Mouse (Mus musculus) erythroid progenitor cell, adult 5-6 weeks (primary cell): ENCODE data around the gene Shc2. TPM values are rescaled to one million over a fixed set of nuclear protein-coding genes. Genes with fewer than 3 reads are reported as not detected.

Experiments used
- ATAC-seq: replicated peaks from 2 replicates; pipeline ENCODE4 v1.8.0; 2016; ENCODE audit warnings: moderate number of reproducible peaks, mild to moderate bottlenecking, moderate TSS enrichment, inconsistent platforms; ENCODE audit not compliant: poor library complexity, low FRiP score, severe bottlenecking
- total RNA-seq, 2 experiments: library from RNA; stranded (forward) in 1 of 2; stranded (reverse) in 1 of 2; fragments of 150-400 nt in 1 of 2; fragments of 186-747, 209-891 nt in 1 of 2; gene quantifications; 2 replicates each; pipeline versions ENCODE4 v1.2.3 to v1.2.4; 2015 to 2017; ENCODE audit warnings: low replicate concordance in 2 of 2

Gene Shc2
- total RNA-seq, 2 experiments from 2014 or later = not detected

DNA sequence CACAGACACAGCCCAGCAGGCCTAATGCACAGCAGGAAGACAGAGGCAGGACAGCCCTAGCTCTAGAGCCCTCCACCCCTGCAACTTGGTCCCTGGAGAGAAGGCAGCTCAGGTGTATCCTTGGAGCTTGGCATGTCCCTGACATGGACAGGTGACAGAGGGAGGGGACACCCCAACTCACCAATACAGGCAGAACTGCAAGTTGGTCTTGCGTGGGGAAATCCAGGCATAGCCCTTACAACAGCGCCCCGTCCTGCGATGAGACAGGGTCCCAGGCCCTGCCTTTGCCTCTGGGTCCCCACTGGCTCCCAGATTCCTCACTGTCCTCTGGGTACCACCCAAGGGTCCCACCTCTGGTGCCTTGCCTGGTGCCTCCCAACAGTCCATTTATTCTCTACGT is 52.0 kb downstream of the Shc2 start:
- ATAC-seq = no peak

DNA sequence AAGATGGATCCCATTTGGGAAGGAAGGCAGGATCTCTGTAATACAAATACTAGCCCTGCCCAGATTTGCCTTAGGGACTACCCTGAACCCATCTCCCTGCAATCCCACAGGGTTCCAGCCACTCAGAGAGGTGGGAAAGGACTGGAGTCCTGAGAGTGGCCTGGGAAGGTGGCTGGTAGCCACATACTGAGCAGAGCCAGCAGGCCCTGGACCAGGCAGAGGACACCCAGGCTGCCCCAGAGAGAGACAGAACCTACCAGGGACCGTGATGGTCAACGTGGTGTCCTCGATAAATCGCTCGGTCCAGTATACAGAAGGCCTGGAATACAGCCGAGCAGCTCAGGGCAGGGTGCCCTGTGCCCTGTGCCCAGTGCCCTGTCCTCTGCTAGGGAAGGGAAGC is 52.6 kb downstream of the Shc2 start:
- no peak for ATAC-seq

GRCm38 (mm10) chr10:79584426-79584825 is 53.3 kb downstream of the Shc2 start:
- ATAC-seq = no peak

- no peak for ATAC-seq
Measured at GRCm38 (mm10) chr10:79584021-79584420, 53.7 kb downstream of the Shc2 start.

DNA sequence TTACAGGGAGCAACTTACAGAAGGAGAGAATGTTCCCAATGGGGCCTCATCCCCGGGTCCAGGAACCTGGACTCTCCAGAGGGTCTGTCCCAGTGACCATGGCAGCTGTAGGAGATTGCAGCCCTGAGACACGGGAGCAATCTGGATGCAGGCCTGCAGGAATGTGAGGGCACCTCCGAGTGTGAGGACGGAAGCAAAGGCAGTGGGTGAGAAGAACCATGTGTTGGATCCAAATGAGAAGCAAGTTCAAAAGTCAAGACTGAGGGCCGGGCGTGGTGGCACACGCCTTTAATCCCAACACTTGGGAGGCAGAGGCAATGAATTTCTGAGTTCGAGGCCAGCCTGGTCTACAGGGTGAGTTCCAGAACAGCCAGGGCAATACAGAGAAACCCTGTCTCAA is 56.2 kb downstream of the Shc2 start:
- no peak for ATAC-seq

DNA sequence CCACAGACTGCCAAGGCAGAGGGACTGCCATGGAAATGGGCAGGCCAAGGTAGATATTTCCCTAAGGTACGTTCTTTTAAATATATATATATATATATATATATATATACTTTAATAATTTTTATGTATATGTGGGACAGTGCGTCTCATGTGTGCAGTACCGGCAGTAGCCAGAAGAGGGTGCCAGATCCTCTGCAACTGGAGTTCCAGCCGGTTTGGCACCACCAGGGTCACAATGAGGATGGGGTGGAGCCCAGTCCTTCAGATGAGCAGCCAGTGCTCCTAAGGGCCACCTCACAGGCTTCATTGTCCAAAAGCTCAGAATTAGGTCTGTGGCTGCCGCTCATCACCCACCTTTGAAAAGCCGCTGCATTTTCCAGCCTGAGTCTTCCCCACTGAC is 56.9 kb downstream of the Shc2 start:
- ATAC-seq = no peak

- ATAC-seq = no peak
Measured at GRCm38 (mm10) chr10:79580356-79580755, 57.4 kb downstream of the Shc2 start.

GRCm38 (mm10) chr10:79579781-79580180 is 57.9 kb downstream of the Shc2 start:
- ATAC-seq = no peak

- no peak for ATAC-seq
Measured at GRCm38 (mm10) chr10:79578891-79579290, 58.8 kb downstream of the Shc2 start.

GRCm38 (mm10) chr10:79578276-79578675 is 59.4 kb downstream of the Shc2 start:
- no peak for ATAC-seq

GRCm38 (mm10) chr10:79577376-79577775 is 60.3 kb downstream of the Shc2 start:
- no peak for ATAC-seq

DNA sequence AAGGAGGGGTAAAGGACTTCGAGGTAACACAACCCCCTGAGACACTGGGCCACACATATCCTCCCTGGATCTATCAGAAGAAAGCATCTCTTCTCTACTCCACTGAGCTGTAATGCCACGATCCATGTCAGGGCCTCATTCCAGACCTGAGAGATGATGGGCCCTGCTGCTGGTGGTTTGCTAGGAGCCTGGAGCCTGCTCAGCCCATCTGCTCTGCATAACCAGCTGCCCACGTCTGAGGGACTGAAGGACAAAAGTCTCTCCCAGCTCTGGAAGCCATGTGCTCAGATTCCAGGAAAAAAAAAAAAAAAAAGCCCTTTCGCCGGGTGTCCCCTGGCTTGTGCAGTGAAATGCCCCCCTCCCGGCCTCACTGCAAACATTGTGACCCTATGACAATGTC is 62.0 kb downstream of the Shc2 start:
- ATAC-seq = no peak

GRCm38 (mm10) chr10:79574796-79575195 is 62.9 kb downstream of the Shc2 start:
- ATAC-seq = no peak

DNA sequence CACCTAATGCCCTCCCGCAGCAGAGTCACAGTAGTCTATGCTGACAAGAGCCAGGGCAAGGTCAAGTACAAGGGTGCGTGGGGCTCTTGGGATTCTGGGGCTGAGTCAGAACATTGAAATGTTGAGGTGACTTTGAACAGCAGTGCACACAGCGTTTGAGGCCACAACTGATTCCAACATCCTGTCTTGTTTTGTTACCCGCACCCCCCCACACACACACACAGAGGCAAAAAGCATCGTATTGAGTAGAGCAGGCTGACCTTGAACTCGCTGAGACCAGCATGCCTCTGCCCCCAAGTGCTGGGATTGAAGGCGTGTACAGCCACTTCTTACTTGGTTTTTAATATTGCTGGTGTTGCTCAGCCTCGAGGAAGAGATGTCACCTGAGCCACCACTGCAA is 63.4 kb downstream of the Shc2 start:
- no peak for ATAC-seq

- no peak for ATAC-seq
Measured at GRCm38 (mm10) chr10:79573611-79574010, 64.1 kb downstream of the Shc2 start.

GRCm38 (mm10) chr10:79571314-79571713 is 66.4 kb downstream of the Shc2 start:
- ATAC-seq = no peak

- no peak for ATAC-seq
Measured at GRCm38 (mm10) chr10:79569921-79570320, 67.8 kb downstream of the Shc2 start.

Other genes with a start within 250 kb of the Shc2 start
- gene Vmn2r83, start 169.2 kb downstream of the Shc2 start, total RNA-seq (2015; ENCODE audit: low replicate concordance) = not detected in 2 replicates
- not detected in 2 replicates for gene Vmn2r83, start 169.2 kb downstream of the Shc2 start, total RNA-seq (2017; ENCODE audit: low replicate concordance)
- gene Plpp2, start 104.1 kb downstream of the Shc2 start, total RNA-seq (2015; ENCODE audit: low replicate concordance) = 2.5 TPM in 1 of 2 replicates, not detected in the other
- not detected in 2 replicates for gene Plpp2, start 104.1 kb downstream of the Shc2 start, total RNA-seq (2017; ENCODE audit: low replicate concordance)
- gene Mier2, start 82.7 kb downstream of the Shc2 start, total RNA-seq (2015; ENCODE audit: low replicate concordance) = not detected in 2 replicates
- 0.77 TPM in 1 of 2 replicates, not detected in the other for gene Mier2, start 82.7 kb downstream of the Shc2 start, total RNA-seq (2017; ENCODE audit: low replicate concordance)
- gene Theg, start 50.6 kb downstream of the Shc2 start, total RNA-seq (2015; ENCODE audit: low replicate concordance) = not detected in 2 replicates
- not detected in 2 replicates for gene Theg, start 50.6 kb downstream of the Shc2 start, total RNA-seq (2017; ENCODE audit: low replicate concordance)
- not detected in 2 replicates for gene C2cd4c, start 23.9 kb downstream of the Shc2 start, total RNA-seq (2015; ENCODE audit: low replicate concordance)
- not detected in 2 replicates for gene C2cd4c, start 23.9 kb downstream of the Shc2 start, total RNA-seq (2017; ENCODE audit: low replicate concordance)
- gene Odf3l2, start 7.8 kb upstream of the Shc2 start, total RNA-seq (2015; ENCODE audit: low replicate concordance) = not detected in 2 replicates
- gene Odf3l2, start 7.8 kb upstream of the Shc2 start, total RNA-seq (2017; ENCODE audit: low replicate concordance) = not detected in 2 replicates
- gene Madcam1, start 26.6 kb upstream of the Shc2 start, total RNA-seq (2015; ENCODE audit: low replicate concordance) = not detected in 2 replicates
- not detected in 2 replicates for gene Madcam1, start 26.6 kb upstream of the Shc2 start, total RNA-seq (2017; ENCODE audit: low replicate concordance)
- 12.2 and 15.9 TPM in 2 replicates for gene Tpgs1, start 31.5 kb upstream of the Shc2 start, total RNA-seq (2015; ENCODE audit: low replicate concordance)
- 1.9 and 8.3 TPM in 2 replicates for gene Tpgs1, start 31.5 kb upstream of the Shc2 start, total RNA-seq (2017; ENCODE audit: low replicate concordance)
- gene Cdc34, start 44.3 kb upstream of the Shc2 start, total RNA-seq (2015; ENCODE audit: low replicate concordance) = 42.2 and 66.7 TPM in 2 replicates
- gene Cdc34, start 44.3 kb upstream of the Shc2 start, total RNA-seq (2017; ENCODE audit: low replicate concordance) = 82.7 and 87.2 TPM in 2 replicates
- not detected in 2 replicates for gene Gzmm, start 51.1 kb upstream of the Shc2 start, total RNA-seq (2015; ENCODE audit: low replicate concordance)
- not detected in 2 replicates for gene Gzmm, start 51.1 kb upstream of the Shc2 start, total RNA-seq (2017; ENCODE audit: low replicate concordance)
- 1,896 and 2,324 TPM in 2 replicates for gene Bsg, start 66.6 kb upstream of the Shc2 start, total RNA-seq (2015; ENCODE audit: low replicate concordance)
- 1,328 and 1,345 TPM in 2 replicates for gene Bsg, start 66.6 kb upstream of the Shc2 start, total RNA-seq (2017; ENCODE audit: low replicate concordance)
- gene Hcn2, start 78.7 kb upstream of the Shc2 start, total RNA-seq (2015; ENCODE audit: low replicate concordance) = not detected in 2 replicates
- not detected in 2 replicates for gene Hcn2, start 78.7 kb upstream of the Shc2 start, total RNA-seq (2017; ENCODE audit: low replicate concordance)
- gene Polrmt, start 108.7 kb upstream of the Shc2 start, total RNA-seq (2015; ENCODE audit: low replicate concordance) = 8.0 TPM in 1 of 2 replicates, not detected in the other
- 0.64 and 4.4 TPM in 2 replicates for gene Polrmt, start 108.7 kb upstream of the Shc2 start, total RNA-seq (2017; ENCODE audit: low replicate concordance)
- gene Fgf22, start 117.2 kb upstream of the Shc2 start, total RNA-seq (2015; ENCODE audit: low replicate concordance) = not detected in 2 replicates
- not detected in 2 replicates for gene Fgf22, start 117.2 kb upstream of the Shc2 start, total RNA-seq (2017; ENCODE audit: low replicate concordance)
- gene Rnf126, start 129.0 kb upstream of the Shc2 start, total RNA-seq (2015; ENCODE audit: low replicate concordance) = 40.0 and 58.7 TPM in 2 replicates
- 18.3 and 19.4 TPM in 2 replicates for gene Rnf126, start 129.0 kb upstream of the Shc2 start, total RNA-seq (2017; ENCODE audit: low replicate concordance)
- gene Fstl3, start 139.4 kb upstream of the Shc2 start, total RNA-seq (2015; ENCODE audit: low replicate concordance) = 5.4 TPM in 1 of 2 replicates, not detected in the other
- gene Fstl3, start 139.4 kb upstream of the Shc2 start, total RNA-seq (2017; ENCODE audit: low replicate concordance) = 0.38 and 1.3 TPM in 2 replicates
- 25.6 and 44.0 TPM in 2 replicates for gene Prss57, start 153.0 kb upstream of the Shc2 start, total RNA-seq (2015; ENCODE audit: low replicate concordance)
- gene Prss57, start 153.0 kb upstream of the Shc2 start, total RNA-seq (2017; ENCODE audit: low replicate concordance) = 1.1 and 6.5 TPM in 2 replicates
- gene Palm, start 155.7 kb upstream of the Shc2 start, total RNA-seq (2015; ENCODE audit: low replicate concordance) = 8.8 and 16.2 TPM in 2 replicates
- 2.0 and 9.2 TPM in 2 replicates for gene Palm, start 155.7 kb upstream of the Shc2 start, total RNA-seq (2017; ENCODE audit: low replicate concordance)
- gene Misp, start 183.1 kb upstream of the Shc2 start, total RNA-seq (2015; ENCODE audit: low replicate concordance) = not detected in 2 replicates
- not detected in 2 replicates for gene Misp, start 183.1 kb upstream of the Shc2 start, total RNA-seq (2017; ENCODE audit: low replicate concordance)
- gene Ptbp1, start 216.5 kb upstream of the Shc2 start, total RNA-seq (2015; ENCODE audit: low replicate concordance) = 134 and 185 TPM in 2 replicates
- gene Ptbp1, start 216.5 kb upstream of the Shc2 start, total RNA-seq (2017; ENCODE audit: low replicate concordance) = 89.3 and 94.7 TPM in 2 replicates
- 247 and 296 TPM in 2 replicates for gene Prtn3, start 236.6 kb upstream of the Shc2 start, total RNA-seq (2015; ENCODE audit: low replicate concordance)
- gene Prtn3, start 236.6 kb upstream of the Shc2 start, total RNA-seq (2017; ENCODE audit: low replicate concordance) = 52.3 and 54.7 TPM in 2 replicates
- gene Plppr3, start 236.7 kb upstream of the Shc2 start, total RNA-seq (2015; ENCODE audit: low replicate concordance) = 0.84 TPM in 1 of 2 replicates, not detected in the other
- gene Plppr3, start 236.7 kb upstream of the Shc2 start, total RNA-seq (2017; ENCODE audit: low replicate concordance) = 0.83 and 1.7 TPM in 2 replicates
- 613 and 617 TPM in 2 replicates for gene Elane, start 248.3 kb upstream of the Shc2 start, total RNA-seq (2015; ENCODE audit: low replicate concordance)
- 146 and 166 TPM in 2 replicates for gene Elane, start 248.3 kb upstream of the Shc2 start, total RNA-seq (2017; ENCODE audit: low replicate concordance)